Mouse (Mus musculus): ENCODE measurements around the gene Mmp11.

DNA sequence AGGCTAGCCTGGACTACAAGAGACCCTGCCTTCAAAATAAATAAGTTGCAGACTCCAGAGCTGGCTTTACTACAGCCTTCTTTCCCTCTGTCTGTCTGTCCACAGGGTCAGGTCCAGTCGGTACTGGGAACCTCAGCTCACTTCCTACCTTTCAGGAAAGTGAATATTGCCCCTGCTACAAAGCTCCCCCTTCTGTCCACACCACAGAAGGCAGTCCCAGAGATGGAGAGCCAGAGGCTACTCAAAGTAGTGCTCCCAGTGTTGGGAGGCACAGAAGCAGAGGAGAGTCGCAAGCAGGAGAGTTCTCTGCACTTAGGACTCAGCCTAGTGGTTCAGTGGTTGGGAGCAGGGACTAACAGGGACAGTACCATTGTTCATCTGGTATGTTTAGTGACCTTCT, 12.0 kb downstream of the Mmp11 start:
- TF ChIP-seq CTCF (IDR thresholded peaks at IDR 0.05; ENCODE audit: low read depth) = no peak
- no peak for TF ChIP-seq EP300 (IDR thresholded peaks at IDR 0.05; ENCODE audit: low read depth)

All from heart, postnatal 0 days (tissue).